Mouse (Mus musculus) neural tube, embryonic 11.5 days (tissue): ENCODE results near the gene Sele. TPM values are rescaled to one million over a fixed set of nuclear protein-coding genes. Genes with fewer than 3 reads are reported as not detected.

Source experiments
- ATAC-seq: fragments of 200-750 bp; cut with Nextera tagmentation; 2 replicates; pipeline ENCODE4 v1.8.0; 2017; ENCODE audit warnings: moderate number of reproducible peaks, mild to moderate bottlenecking, moderate TSS enrichment, moderate library complexity; ENCODE audit not compliant: insufficient read depth, low FRiP score, low TSS enrichment
- DNase-seq: peaks from one replicate; pipeline ENCODE4 v3.0.0-alpha.2; 2015; ENCODE audit warnings: low spot score
- H3K27ac ChIP-seq: fragments of 300-500 bp; sonication (generic); 2 replicates; pipeline ENCODE4 v1.5.1; 2014; ENCODE audit warnings: low read depth, mild to moderate bottlenecking, low read length
- H3K27me3 ChIP-seq: fragments of 300-500 bp; sonication (generic); 2 replicates; pipeline ENCODE4 v1.6.1; 2014; ENCODE audit warnings: mild to moderate bottlenecking, low read length, mixed read lengths; ENCODE audit not compliant: control insufficient read depth, insufficient read depth
- H3K36me3 ChIP-seq: fragments of 300-500 bp; sonication (generic); 2 replicates; pipeline ENCODE4 v1.6.1; 2014; ENCODE audit warnings: mild to moderate bottlenecking, low read length, moderate library complexity, mixed read lengths; ENCODE audit not compliant: control insufficient read depth, insufficient read depth
- H3K4me1 ChIP-seq: fragments of 300-500 bp; sonication (generic); 2 replicates; pipeline ENCODE4 v1.6.1; 2014; ENCODE audit warnings: low read length, mixed read lengths; ENCODE audit not compliant: control insufficient read depth, insufficient read depth
- H3K4me2 ChIP-seq: fragments of 300-500 bp; sonication (generic); 2 replicates; pipeline ENCODE4 v1.6.1; 2014; ENCODE audit warnings: low read depth, mild to moderate bottlenecking, moderate library complexity
- H3K4me3 ChIP-seq: fragments of 300-500 bp; sonication (generic); 2 replicates; pipeline ENCODE4 v1.5.1; 2014; ENCODE audit warnings: low read depth, low read length
- H3K9ac ChIP-seq: fragments of 300-500 bp; sonication (generic); 2 replicates; pipeline ENCODE4 v1.6.1; 2014; ENCODE audit warnings: mild to moderate bottlenecking, low read length
- H3K9me3 ChIP-seq: fragments of 300-500 bp; sonication (generic); 2 replicates; pipeline ENCODE4 v1.6.1; 2016; ENCODE audit warnings: low read length; ENCODE audit not compliant: control insufficient read depth
- WGBS: fragments of 180-500 bp; shearing (Covaris S2); extraction: QIAGEN DNeasy Blood & Tissue Kit; methylation state at CpG from one replicate; pipeline ENCODE4 v1.1.7; 2014; 5-methylcytosine and 5-hydroxymethylcytosine counted together
- polyA plus RNA-seq: library from polyadenylated mRNA; unstranded; fragments of >200 nt; fragmentation: Nextera tagmentation; extraction: Ambion mirVana; gene quantifications from 2 replicates; pipeline ENCODE4 v1.2.1, GENCODE M21; 2014

The Sele gene
- polyA plus RNA-seq, 1 experiment from 2014 or later = 0.08 TPM

GRCm38 (mm10) chr1:164075416-164075815 is 27.4 kb downstream of the Sele start:
- Histone ChIP-seq H3K27me3 (no peaks in the 10 kb centered on the region), H3K4me3 (no peak overlapping the region), H3K9ac (no peak overlapping the region), H3K36me3 (no peaks in the 10 kb centered on the region), H3K4me2 (no peak overlapping the region), H3K27ac (no peak overlapping the region), H3K9me3 (no peaks in the 10 kb centered on the region), H3K4me1 (no peaks in the 10 kb centered on the region)
- DNase-seq (no peak), ATAC-seq (no peak)
- 83% methylated on average over 1 of the region's 1 CpGs for WGBS

GRCm38 (mm10) chr1:164076441-164076840 is 28.4 kb downstream of the Sele start:
- Histone ChIP-seq H3K4me2 (no peak overlapping the region), H3K9ac (no peak overlapping the region), H3K27ac (no peak overlapping the region), H3K36me3 (no peaks in the 10 kb centered on the region), H3K4me3 (no peak overlapping the region), H3K9me3 (no peaks in the 10 kb centered on the region), H3K4me1 (no peaks in the 10 kb centered on the region), H3K27me3 (no peaks in the 10 kb centered on the region)
- 52% methylated on average over 1 of the region's 1 CpGs for WGBS
- no peak for ATAC-seq
- DNase-seq = no peak

GRCm38 (mm10) chr1:164077031-164077430 is 29.0 kb downstream of the Sele start:
- Histone ChIP-seq H3K27ac (no peak overlapping the region), H3K4me1 (no peaks in the 10 kb centered on the region), H3K27me3 (no peaks in the 10 kb centered on the region), H3K36me3 (no peaks in the 10 kb centered on the region), H3K9me3 (no peaks in the 10 kb centered on the region), H3K9ac (no peak overlapping the region), H3K4me3 (no peak overlapping the region), H3K4me2 (no peak overlapping the region)
- WGBS = 94% methylated on average over 3 of the region's 3 CpGs
- ATAC-seq (no peak), DNase-seq (no peak)

GRCm38 (mm10) chr1:164078323-164078741 is 30.3 kb downstream of the Sele start:
- no peak for ATAC-seq
- Histone ChIP-seq H3K4me3 (no peak overlapping the region), H3K9ac (no peak overlapping the region), H3K9me3 (no peaks in the 10 kb centered on the region), H3K4me2 (no peak overlapping the region), H3K4me1 (no peaks in the 10 kb centered on the region), H3K27ac (no peak overlapping the region), H3K36me3 (no peaks in the 10 kb centered on the region), H3K27me3 (no peaks in the 10 kb centered on the region)
- WGBS = 88% methylated on average over 4 of the region's 4 CpGs
- DNase-seq = no peak

- no peak overlapping the region for H3K9ac ChIP-seq
- H3K4me1 ChIP-seq = no peaks in the 10 kb centered on the region
- no peak for ATAC-seq
- H3K4me2 ChIP-seq = no peak overlapping the region
- 88% methylated on average over 11 of the region's 11 CpGs for WGBS
- H3K27ac ChIP-seq = no peak overlapping the region
- no peaks in the 10 kb centered on the region for H3K36me3 ChIP-seq
- no peaks in the 10 kb centered on the region for H3K9me3 ChIP-seq
- H3K4me3 ChIP-seq = no peak overlapping the region
- DNase-seq = no peak
- no peaks in the 10 kb centered on the region for H3K27me3 ChIP-seq
Observed at GRCm38 (mm10) chr1:164079091-164079490, 31.1 kb downstream of the Sele start.

GRCm38 (mm10) chr1:164083046-164083445 is 35.0 kb downstream of the Sele start:
- H3K27ac ChIP-seq = no peak overlapping the region
- ATAC-seq = no peak

GRCm38 (mm10) chr1:164086797-164087196 is 38.8 kb downstream of the Sele start:
- Histone ChIP-seq H3K9ac (no peak overlapping the region), H3K9me3 (no peaks in the 10 kb centered on the region), H3K4me3 (no peak overlapping the region), H3K36me3 (no peaks in the 10 kb centered on the region), H3K27me3 (no peaks in the 10 kb centered on the region), H3K4me1 (no peaks in the 10 kb centered on the region), H3K4me2 (no peak overlapping the region), H3K27ac (no peak overlapping the region)
- WGBS = 88% methylated on average over 3 of the region's 3 CpGs
- DNase-seq (no peak), ATAC-seq (no peak)

More at GRCm38 (mm10) chr1:164083046-164083445, 35.0 kb downstream of the Sele start:
- Histone ChIP-seq H3K4me3 (no peak overlapping the region), H3K9ac (no peak overlapping the region), H3K4me1 (no peaks in the 10 kb centered on the region), H3K4me2 (no peak overlapping the region), H3K27me3 (no peaks in the 10 kb centered on the region), H3K9me3 (no peaks in the 10 kb centered on the region), H3K36me3 (no peaks in the 10 kb centered on the region)
- WGBS = 88% methylated on average over 4 of the region's 4 CpGs
- DNase-seq = no peak

- Histone ChIP-seq H3K9me3 (no peaks in the 10 kb centered on the region), H3K4me2 (no peak overlapping the region), H3K27me3 (no peaks in the 10 kb centered on the region), H3K4me3 (no peak overlapping the region), H3K4me1 (no peaks in the 10 kb centered on the region), H3K36me3 (no peaks in the 10 kb centered on the region), H3K27ac (no peak overlapping the region), H3K9ac (no peak overlapping the region)
- WGBS = 92% methylated on average over 5 of the region's 5 CpGs
- DNase-seq = no peak
- no peak for ATAC-seq
Observed at GRCm38 (mm10) chr1:164087872-164088271, 39.8 kb downstream of the Sele start.

GRCm38 (mm10) chr1:164096780-164097179 is 48.7 kb downstream of the Sele start:
- no peaks in the 10 kb centered on the region for H3K27me3 ChIP-seq
- H3K4me1 ChIP-seq = no peaks in the 10 kb centered on the region
- H3K9ac ChIP-seq = no peak overlapping the region
- H3K4me3 ChIP-seq = no peak overlapping the region
- WGBS = 72% methylated on average over 6 of the region's 6 CpGs
- DNase-seq = no peak
- H3K9me3 ChIP-seq = no peaks in the 10 kb centered on the region
- no peak overlapping the region for H3K4me2 ChIP-seq
- no peaks in the 10 kb centered on the region for H3K36me3 ChIP-seq
- H3K27ac ChIP-seq = no peak overlapping the region
- ATAC-seq = no peak
